Mouse (Mus musculus): ENCODE measurements around the gene Atp6v1c2. TPM values are rescaled to one million over a fixed set of nuclear protein-coding genes. Genes with fewer than 3 reads are reported as not detected.

Gene Atp6v1c2
- total RNA-seq (2021): under 1 TPM in 1 of 2 experiments, not detected in 1; 0.21 TPM
- long read RNA-seq, experiment 1: 0 reads
- long read RNA-seq, experiment 2: 0 reads

GRCm38 (mm10) chr12:17329259-17329658 is at the start of gene Atp6v1c2:
Gene Atp6v1c2 (minus strand): TSS chr12:17329359.
- no peak for DNase-seq

GRCm38 (mm10) chr12:17376521-17376920 is 47.4 kb upstream of the Atp6v1c2 start:
- DNase-seq: peak; percentile 32

DNA sequence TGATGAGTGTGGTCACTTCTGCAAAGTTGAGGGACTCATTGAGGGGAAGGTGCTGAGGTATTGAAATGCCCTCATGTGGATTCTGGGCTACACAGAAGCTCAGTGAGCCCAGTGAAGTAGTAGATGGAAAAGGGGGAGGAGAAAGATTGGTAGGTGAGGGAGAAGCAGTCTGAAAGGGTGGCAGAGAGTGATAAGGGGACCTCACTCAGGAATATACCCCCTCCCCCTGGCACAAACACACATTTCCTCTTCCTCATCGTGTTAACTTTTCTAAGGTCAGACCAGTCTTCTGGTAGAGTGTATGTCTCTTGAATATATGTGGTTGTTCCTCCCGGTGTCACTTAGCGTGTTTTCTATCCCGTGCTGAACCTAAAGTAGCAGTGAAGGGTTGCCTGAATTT is 46.1 kb upstream of the Atp6v1c2 start:
- no peak for DNase-seq

- DNase-seq: no peak
Measured at GRCm38 (mm10) chr12:17373470-17373975, 44.4 kb upstream of the Atp6v1c2 start.

DNA sequence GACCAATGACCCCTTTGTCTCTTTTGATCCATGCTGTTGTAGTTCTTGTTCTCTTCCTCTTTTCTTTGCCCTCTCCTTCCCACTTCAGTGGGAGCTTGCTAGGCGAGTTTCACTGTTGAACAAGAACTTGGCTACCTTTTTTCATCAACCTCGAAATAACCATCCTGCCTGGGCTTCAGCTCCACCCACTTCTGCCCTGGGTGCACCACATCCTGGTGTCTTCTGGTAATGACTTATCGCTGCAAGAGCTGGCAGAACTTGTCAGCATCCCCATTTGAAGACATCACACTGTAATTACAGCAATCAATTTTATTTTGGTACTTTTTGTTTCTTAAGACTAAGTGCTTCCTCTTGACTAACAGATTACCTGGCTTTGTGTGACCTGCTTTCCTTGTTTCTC is 43.5 kb upstream of the Atp6v1c2 start:
- DNase-seq: no peak

DNA sequence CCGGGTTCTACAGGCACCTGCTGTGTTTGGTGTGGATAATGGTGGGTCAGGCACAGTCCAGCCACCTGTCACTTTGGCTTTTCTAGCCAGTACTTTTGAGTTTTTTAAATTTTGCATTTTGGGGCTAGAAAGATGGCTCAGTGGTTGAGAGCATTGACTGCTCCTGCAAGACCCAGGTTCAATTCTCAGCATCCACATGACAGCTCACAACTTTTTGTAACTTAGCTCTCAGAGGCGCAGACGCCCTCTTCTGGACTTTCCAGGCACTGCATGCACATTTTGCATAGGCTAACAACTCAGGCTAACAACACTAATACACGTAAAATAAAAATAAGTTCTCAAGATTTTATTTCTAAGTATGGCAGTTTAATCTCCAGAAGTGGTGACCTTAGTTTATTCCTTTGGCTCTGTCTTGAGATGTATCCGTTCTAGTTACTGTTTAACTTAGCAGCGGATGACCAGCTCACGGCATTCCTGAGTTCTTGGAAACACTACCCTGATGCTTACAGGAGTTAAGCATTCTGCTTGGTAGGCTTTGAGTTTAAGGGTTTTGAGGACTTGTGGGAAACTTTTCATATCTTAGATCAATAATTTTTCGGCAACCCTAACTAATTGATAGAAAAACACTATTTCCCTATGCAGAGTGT is 42.6 kb upstream of the Atp6v1c2 start:
- DNase-seq: no peak

DNA sequence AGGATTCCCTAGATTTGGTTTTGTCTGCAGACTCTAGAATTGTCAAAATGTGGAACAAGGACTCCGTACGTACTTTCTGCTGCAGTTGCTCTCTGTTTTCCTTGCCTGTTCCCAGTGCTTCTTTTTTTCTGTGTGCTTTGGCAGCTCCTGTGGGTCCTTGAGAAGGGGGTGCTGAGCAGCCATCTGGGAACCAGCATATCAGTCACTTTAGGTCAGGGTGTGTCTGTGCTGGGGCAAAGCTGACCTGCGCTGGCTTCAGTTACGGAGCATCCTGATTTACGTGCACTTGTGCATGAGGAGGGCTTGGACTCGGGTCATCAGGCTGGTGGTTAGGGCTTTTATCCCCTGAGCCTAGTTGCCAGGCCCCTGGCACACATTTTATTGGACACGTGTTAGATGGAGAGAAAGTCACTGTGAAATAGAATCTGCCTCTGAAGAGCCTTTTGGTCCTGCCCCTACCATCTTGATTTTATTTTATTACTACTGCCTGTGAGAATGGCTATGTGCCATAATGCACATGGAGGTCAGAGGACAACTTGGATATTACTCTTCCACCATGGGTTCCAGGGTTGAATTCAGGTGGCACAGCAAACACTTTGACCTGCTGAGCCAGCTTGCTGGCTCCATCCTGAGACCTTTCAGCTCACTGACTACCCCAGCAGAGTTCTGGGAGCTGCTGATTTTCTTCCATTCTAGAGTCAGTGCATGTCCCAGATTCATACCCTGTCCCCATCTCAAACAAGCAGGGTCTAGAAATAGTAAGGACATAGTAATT is 40.6 kb upstream of the Atp6v1c2 start:
- no peak for DNase-seq

GRCm38 (mm10) chr12:17369111-17369510 is 40.0 kb upstream of the Atp6v1c2 start:
- no peak for DNase-seq

GRCm38 (mm10) chr12:17366981-17367380 is 37.8 kb upstream of the Atp6v1c2 start:
- DNase-seq: no peak

- no peak for DNase-seq
Measured at GRCm38 (mm10) chr12:17362316-17362715, 33.2 kb upstream of the Atp6v1c2 start.

DNA sequence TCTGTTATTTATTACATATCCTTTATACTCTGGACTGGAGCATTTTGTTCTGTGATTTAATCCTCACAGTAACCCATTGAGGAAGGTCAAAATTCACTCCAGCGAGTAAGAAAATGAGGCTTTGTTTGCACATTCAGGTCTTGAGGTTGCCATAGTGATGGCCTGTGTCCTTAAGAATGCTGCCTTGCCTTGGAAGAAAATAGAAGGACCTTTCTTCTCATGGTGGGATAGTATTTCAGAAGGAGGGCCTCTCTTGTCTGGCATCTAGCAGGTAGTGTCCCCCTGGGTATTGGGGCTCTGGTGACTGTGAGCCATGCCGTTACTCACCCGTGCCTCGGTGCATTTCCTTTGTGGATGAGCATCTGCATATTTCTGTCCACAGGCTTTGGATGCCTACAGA is 31.5 kb upstream of the Atp6v1c2 start:
- DNase-seq: no peak

DNA sequence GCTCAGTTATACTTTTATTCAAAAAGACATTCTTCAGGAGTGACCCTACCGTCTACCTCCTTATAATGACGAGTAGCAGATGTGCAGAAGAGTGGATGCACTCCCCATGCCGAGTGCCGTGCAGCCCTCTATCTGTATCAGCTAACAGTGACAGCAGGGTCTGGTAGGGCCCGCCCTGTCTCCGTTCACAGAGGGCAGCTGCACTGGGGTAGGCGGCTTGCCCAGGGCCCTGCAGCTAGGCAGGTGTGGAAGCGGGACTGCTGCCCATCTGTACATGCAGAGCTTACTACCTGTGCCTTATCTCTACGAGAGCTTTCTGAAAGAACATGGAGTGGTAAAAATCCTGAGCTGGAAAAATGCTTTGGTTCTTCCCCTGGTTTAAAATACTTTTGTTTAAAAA is 30.9 kb upstream of the Atp6v1c2 start:
- no peak for DNase-seq

DNA sequence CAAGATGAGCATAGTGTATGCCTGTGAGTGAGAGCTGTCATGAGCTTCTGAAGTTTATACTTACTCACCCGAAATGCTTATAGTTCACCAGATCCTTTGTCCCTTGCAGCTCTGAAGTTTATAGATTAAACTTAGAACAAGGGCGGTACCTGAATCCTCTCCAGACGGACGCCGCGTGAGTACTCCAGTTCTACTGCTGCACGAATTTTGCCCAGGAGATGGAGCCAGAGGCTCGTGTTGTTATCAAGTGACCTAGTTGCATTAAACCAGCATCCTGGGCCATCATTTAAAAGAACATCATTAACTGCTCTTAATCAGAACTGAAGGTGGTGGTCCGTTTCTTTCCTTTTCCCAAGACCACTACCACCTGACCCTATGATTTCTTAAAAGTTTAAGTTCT is 29.8 kb upstream of the Atp6v1c2 start:
- no peak for DNase-seq

- DNase-seq: no peak
Measured at GRCm38 (mm10) chr12:17357795-17358194, 28.6 kb upstream of the Atp6v1c2 start.

DNA sequence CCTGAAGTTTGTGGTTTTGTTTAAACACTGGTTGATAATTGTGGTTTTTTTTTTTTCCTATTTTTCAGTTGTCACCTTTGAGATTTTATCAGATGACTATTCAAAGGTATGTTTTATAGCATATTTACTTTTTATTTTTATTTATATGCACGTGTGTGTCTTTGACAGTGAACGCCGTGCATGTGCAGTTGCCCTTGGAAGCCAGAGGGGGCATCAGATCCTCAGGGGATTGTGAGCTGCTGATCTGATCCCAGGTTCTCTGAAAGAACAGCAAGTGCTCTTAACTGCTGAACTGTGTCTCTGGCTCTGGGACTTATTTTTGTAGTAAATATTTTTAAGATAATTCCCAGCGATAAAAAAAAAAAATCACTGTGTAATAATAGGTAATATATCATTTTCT is 27.7 kb upstream of the Atp6v1c2 start:
- no peak for DNase-seq

DNA sequence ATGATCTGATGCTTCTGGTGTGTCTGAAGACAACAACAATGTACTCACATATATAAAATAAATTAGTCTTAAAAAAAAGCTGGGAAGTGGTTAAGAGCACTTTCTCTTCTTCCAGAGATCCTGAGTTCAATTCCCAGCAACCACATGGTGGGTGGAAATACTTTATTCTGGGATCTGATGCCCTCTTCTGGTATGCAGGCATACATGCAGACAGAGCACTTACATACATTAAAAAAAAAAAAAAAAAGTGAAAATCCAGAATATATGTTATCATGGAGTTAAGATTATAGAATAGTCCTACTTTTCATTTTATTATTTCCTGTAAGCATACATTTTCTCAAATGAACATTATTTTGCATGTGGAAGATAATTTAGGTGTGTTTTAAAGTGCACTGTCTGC is 20.9 kb upstream of the Atp6v1c2 start:
- DNase-seq: no peak

- DNase-seq: peak; percentile 86
Measured at GRCm38 (mm10) chr12:17348048-17349036, 19.2 kb upstream of the Atp6v1c2 start, which contains the start of gene Nol10. Gene Nol10 (plus strand): TSS chr12:17348458.

GRCm38 (mm10) chr12:17347327-17348047 is 18.3 kb upstream of the Atp6v1c2 start:
- no peak for DNase-seq

DNA sequence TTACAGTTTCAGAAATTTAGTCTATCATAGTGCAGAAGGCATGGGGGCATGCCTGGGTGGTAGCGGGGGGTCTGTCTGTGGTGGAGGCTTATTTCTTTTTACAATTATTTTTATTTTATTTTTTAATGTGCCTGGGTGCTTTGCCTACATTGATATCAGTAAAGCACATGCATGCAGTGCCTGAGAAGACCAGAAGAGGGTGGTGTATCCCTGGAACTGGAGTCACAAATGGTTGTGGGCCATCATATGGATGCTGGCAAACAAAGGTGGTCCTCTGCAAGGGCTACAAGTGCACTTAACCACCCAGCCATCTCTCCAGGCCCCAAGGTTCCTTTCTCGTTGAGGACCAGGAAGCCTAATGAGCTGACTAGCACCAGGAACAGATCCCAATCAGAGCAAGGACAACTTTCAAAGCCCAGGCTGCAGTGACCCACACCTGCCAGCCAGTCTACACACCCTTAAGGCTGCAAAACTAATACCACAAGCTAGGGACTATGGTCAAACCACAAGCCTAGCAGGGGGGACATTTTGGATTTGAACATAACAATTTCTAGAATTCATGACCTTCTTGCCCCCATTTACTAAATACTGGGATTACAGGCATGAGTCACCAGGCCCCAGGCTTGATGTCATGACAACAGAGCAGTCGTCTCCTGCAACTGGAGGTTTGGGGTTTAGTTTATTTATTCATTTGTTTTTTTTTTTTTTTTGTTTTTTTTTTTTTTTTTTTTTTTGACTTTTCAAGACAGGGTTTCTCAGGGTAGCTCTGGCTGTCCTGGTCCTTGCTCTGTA is 10.2 kb upstream of the Atp6v1c2 start:
- DNase-seq: no peak

- DNase-seq: no peak
Measured at GRCm38 (mm10) chr12:17338338-17338737, 9.2 kb upstream of the Atp6v1c2 start.

DNA sequence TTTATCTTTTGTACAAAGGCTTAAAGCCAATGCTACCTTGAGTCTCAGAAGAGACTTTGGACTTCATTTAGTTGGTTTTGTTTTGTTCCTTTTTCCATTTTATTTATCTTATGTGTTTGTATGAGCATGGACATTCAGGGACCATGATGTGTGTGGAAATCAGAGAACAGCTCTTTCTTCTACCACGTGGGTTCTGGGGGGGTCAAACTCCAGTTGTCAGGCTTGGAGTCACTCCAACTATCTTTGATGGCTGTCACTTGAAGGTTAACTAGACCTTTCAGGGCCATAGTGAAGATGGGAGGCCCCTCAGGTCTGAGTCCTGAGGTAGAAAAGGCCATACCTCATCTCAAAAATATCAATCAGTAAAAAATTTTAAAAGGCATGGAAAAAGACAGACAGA is 4.3 kb upstream of the Atp6v1c2 start:
- DNase-seq: no peak
